Mouse (Mus musculus) forebrain, postnatal 0 days (tissue): ENCODE measurements around the gene Gm10837. TPM values are rescaled to one million over a fixed set of nuclear protein-coding genes. Genes with fewer than 3 reads are reported as not detected.
"Not testable (repeated sequence)": the region's sequence is repeated elsewhere in the genome, so short reads cannot be mapped to it uniquely, and the experiment has no call there.

Experiments used
- ATAC-seq: fragments of 200-750 bp; cut with Nextera tagmentation; 2 replicates; pipeline ENCODE4 v1.8.0; 2017; ENCODE audit warnings: mild to moderate bottlenecking, moderate library complexity
- DNase-seq: peaks from one replicate; pipeline ENCODE4 v3.0.0-alpha.2; 2015
- H3K27ac ChIP-seq: fragments of 300-500 bp; sonication (generic); 2 replicates; pipeline ENCODE4 v1.5.1; 2014; ENCODE audit warnings: low read depth, mild to moderate bottlenecking, antibody characterized with exemption, low read length, moderate library complexity, mixed read lengths
- H3K27me3 ChIP-seq: fragments of 300-500 bp; sonication (generic); 2 replicates; pipeline ENCODE4 v1.6.1; 2014; ENCODE audit warnings: mild to moderate bottlenecking, low read length, mixed read lengths; ENCODE audit not compliant: insufficient read depth
- H3K36me3 ChIP-seq: fragments of 300-500 bp; sonication (generic); 2 replicates; pipeline ENCODE4 v1.6.1; 2014; ENCODE audit warnings: mild to moderate bottlenecking, moderate library complexity; ENCODE audit not compliant: insufficient read depth
- H3K4me1 ChIP-seq: fragments of 300-500 bp; sonication (generic); 2 replicates; pipeline ENCODE4 v1.6.1; 2014; ENCODE audit warnings: antibody characterized with exemption; ENCODE audit not compliant: insufficient read depth
- H3K4me2 ChIP-seq: fragments of 300-500 bp; sonication (generic); 2 replicates; pipeline ENCODE4 v1.6.1; 2014; ENCODE audit warnings: low read depth, mild to moderate bottlenecking, moderate library complexity
- H3K4me3 ChIP-seq: fragments of 300-500 bp; sonication (generic); 2 replicates; pipeline ENCODE4 v1.5.1; 2014; ENCODE audit warnings: low read depth, low read length, mixed read lengths
- H3K9ac ChIP-seq: fragments of 300-500 bp; sonication (generic); 2 replicates; pipeline ENCODE4 v1.6.1; 2014; ENCODE audit warnings: mild to moderate bottlenecking
- H3K9me3 ChIP-seq: fragments of 300-500 bp; sonication (generic); 2 replicates; pipeline ENCODE4 v1.6.1; 2016; ENCODE audit warnings: low read length
- CTCF ChIP-seq: sonication (generic); IDR thresholded peaks from 2 replicates; pipeline ENCODE4 v1.5.1; 2016; ENCODE audit warnings: antibody characterized with exemption, control low read depth, low read depth
- WGBS: fragments of 180-500 bp; shearing (Covaris S2); extraction: QIAGEN DNeasy Blood & Tissue Kit; methylation state at CpG from one replicate; pipeline ENCODE4 v1.1.7; 2014; 5-methylcytosine and 5-hydroxymethylcytosine counted together
- polyA plus RNA-seq: library from polyadenylated mRNA; unstranded; fragments of >200 nt; fragmentation: Nextera tagmentation; extraction: Ambion mirVana; gene quantifications from 2 replicates; pipeline ENCODE4 v1.2.1, GENCODE M21; 2015
- total RNA-seq: library from RNA; depleted of rRNA; stranded (reverse); fragments of >200 nt; gene quantifications from 2 replicates; pipeline ENCODE4 v1.2.3, GENCODE M21; 2014

Gm10837 gene
- total and polyA plus RNA-seq, 2 experiments from 2014 or later: 0.23 to 1.0 TPM

- H3K27ac ChIP-seq: peak overlapping the region; percentile 35; the same call in 1 of the 2 replicates
- 39% methylated on average over 3 of the region's 3 CpGs for WGBS
- DNase-seq: no peak
These were observed 28.9 kb upstream of the Gm10837 start for GRCm38 (mm10) chr14:122461500-122461899.

GRCm38 (mm10) chr14:122461966-122462365 lies 28.4 kb upstream of the Gm10837 start:
- Histone ChIP-seq H3K9me3 (no peaks in the 10 kb centered on the region), H3K27ac (peak overlapping the region; percentile 35; the same call in 1 of the 2 replicates), H3K27me3 (peaks cover 46% of the 10 kb centered on the region), H3K9ac (peak overlapping the region; percentile 50), H3K4me2 (peak overlapping the region; percentile 69), H3K4me1 (0 out of 2 replicates have a peak, but pooled peaks cover 5% of the 10 kb centered on the region), H3K36me3 (no peaks in the 10 kb centered on the region), H3K4me3 (peak overlapping the region; percentile 48)
- ATAC-seq (no peak), DNase-seq (no peak)
- WGBS: 18% methylated on average over 9 of the region's 9 CpGs
- TF ChIP-seq CTCF: no peak

More at GRCm38 (mm10) chr14:122461500-122461899, 28.9 kb upstream of the Gm10837 start:
- no peaks in the 10 kb centered on the region for H3K9me3 ChIP-seq
- TF ChIP-seq CTCF: no peak
- H3K9ac ChIP-seq: peak overlapping the region; percentile 33; the same call in 1 of the 2 replicates
- H3K4me1 ChIP-seq: 0 out of 2 replicates have a peak, but pooled peaks cover 5% of the 10 kb centered on the region
- peaks cover 42% of the 10 kb centered on the region for H3K27me3 ChIP-seq
- no peaks in the 10 kb centered on the region for H3K36me3 ChIP-seq
- no peak for ATAC-seq
- H3K4me3 ChIP-seq: peak overlapping the region; percentile 48; the same call in 1 of the 2 replicates
- peak overlapping the region; percentile 69 for H3K4me2 ChIP-seq

DNA sequence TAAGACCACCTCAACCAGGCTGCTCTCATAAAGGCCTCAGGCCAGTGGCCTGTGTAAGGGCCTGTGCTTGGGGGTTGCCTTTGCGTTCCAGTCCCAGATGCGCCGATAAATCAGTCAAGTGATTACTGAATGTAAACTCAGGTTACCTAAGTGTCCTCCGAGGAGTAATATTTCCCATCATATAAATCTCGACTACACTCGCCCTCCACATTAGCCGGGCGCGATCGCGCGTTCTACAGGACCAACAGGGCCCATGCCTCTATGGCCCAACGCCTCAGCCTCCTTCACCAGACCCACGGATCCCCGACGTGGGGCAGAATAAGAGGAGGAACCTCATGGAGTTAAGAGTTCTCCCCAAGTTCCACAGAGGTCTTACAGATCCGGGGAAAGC lies 27.7 kb upstream of the Gm10837 start:
- H3K9ac ChIP-seq: peak overlapping the region; percentile 50; the same call in 1 of the 2 replicates

GRCm38 (mm10) chr14:122463080-122463691 lies 27.2 kb upstream of the Gm10837 start:
- Histone ChIP-seq H3K27me3 (peaks cover 58% of the 10 kb centered on the region), H3K9ac (peak overlapping the region; percentile 50), H3K27ac (peak overlapping the region; percentile 40), H3K4me3 (peak overlapping the region; percentile 48), H3K4me1 (0 out of 2 replicates have a peak, but pooled peaks cover 5% of the 10 kb centered on the region), H3K36me3 (no peaks in the 10 kb centered on the region), H3K9me3 (no peaks in the 10 kb centered on the region), H3K4me2 (peak overlapping the region; percentile 69)
- peak; percentile 19 for DNase-seq
- 0 out of 2 replicates have a peak, but pooled peaks have one; percentile 2 for ATAC-seq
- 3% methylated on average over 40 of the region's 40 CpGs for WGBS
- TF ChIP-seq CTCF: no peak

More for the DNA sequence above, 27.7 kb upstream of the Gm10837 start:
- Histone ChIP-seq H3K27ac (peak overlapping the region; percentile 40; the same call in 1 of the 2 replicates), H3K36me3 (no peaks in the 10 kb centered on the region), H3K4me2 (peak overlapping the region; percentile 69), H3K4me1 (0 out of 2 replicates have a peak, but pooled peaks cover 5% of the 10 kb centered on the region), H3K9me3 (no peaks in the 10 kb centered on the region), H3K4me3 (peak overlapping the region; percentile 48), H3K27me3 (peaks cover 53% of the 10 kb centered on the region)
- 20% methylated on average over 17 of the region's 17 CpGs for WGBS
- no peak for TF ChIP-seq CTCF
- ATAC-seq (no peak), DNase-seq (no peak)

DNA sequence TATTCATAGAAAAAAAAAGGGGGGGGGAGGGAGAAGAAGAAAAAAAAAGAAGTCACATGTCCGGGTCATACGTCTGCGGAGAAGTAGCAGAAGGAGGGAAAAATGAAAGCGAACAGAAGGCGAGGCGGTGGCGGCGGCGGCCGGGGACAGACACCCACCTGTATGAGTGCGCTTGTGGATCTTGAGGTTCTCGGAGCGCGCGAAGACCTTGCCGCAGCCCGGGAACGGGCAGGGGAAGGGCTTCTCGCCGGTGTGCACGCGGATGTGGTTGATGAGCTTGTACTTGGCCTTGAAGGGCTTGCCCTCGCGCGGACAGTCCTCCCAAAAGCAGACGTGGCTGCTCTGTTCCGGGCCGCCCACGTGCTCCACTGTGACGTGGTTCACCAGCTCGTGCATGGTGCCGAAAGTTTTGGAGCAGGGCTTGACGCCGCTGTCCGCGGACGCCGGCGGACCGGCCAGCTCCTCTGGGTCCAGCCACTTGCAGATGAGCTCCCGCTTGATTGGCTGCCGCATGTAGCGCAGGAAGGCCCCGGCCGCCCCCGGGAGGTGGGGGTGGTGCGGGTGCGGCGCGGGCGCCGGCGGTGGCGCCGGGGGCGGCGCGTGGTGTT lies 26.5 kb upstream of the Gm10837 start:
- Histone ChIP-seq H3K9ac (peak overlapping the region; percentile 50), H3K27ac (peak overlapping the region; percentile 81), H3K4me3 (peak overlapping the region; percentile 48), H3K4me2 (peak overlapping the region; percentile 69), H3K27me3 (peaks cover 62% of the 10 kb centered on the region)
- 1% methylated on average over 55 of the region's 58 CpGs for WGBS
- not testable (repeated sequence) for H3K4me1 ChIP-seq, H3K36me3 ChIP-seq, H3K9me3 ChIP-seq
- peak; percentile 36 for ATAC-seq
- DNase-seq: peak; percentile 34

GRCm38 (mm10) chr14:122464351-122464762 lies 26.0 kb upstream of the Gm10837 start:
- 1% methylated on average over 39 of the region's 62 CpGs for WGBS
- peaks cover 66% of the 10 kb centered on the region for H3K27me3 ChIP-seq
- H3K9ac ChIP-seq: peak overlapping the region; percentile 50
- TF ChIP-seq CTCF: no peak
- DNase-seq (no peak), ATAC-seq (peak; percentile 25; the same call in 1 of the 2 replicates)
- H3K27ac ChIP-seq: peak overlapping the region; percentile 81
- 0 out of 2 replicates have a peak, but pooled peaks cover 5% of the 10 kb centered on the region for H3K4me1 ChIP-seq
- H3K4me3 ChIP-seq: peak overlapping the region; percentile 48
- H3K4me2 ChIP-seq: peak overlapping the region; percentile 69
- H3K9me3 ChIP-seq: no peaks in the 10 kb centered on the region
- no peaks in the 10 kb centered on the region for H3K36me3 ChIP-seq
